Mouse (Mus musculus): ENCODE results near the gene Hist1h4i. TPM values are rescaled to one million over a fixed set of nuclear protein-coding genes. Genes with fewer than 3 reads are reported as not detected.
A peak's percentile ranks its signal among the peaks of the same experiment; 100 is the strongest.
"Not testable (repeated sequence)": the region's sequence is repeated elsewhere in the genome, so short reads cannot be mapped to it uniquely, and the experiment has no call there.

Hist1h4i gene
- total and polyA plus RNA-seq, 2 experiments from 2014 or later, result 4.2 to 26.4 TPM

DNA sequence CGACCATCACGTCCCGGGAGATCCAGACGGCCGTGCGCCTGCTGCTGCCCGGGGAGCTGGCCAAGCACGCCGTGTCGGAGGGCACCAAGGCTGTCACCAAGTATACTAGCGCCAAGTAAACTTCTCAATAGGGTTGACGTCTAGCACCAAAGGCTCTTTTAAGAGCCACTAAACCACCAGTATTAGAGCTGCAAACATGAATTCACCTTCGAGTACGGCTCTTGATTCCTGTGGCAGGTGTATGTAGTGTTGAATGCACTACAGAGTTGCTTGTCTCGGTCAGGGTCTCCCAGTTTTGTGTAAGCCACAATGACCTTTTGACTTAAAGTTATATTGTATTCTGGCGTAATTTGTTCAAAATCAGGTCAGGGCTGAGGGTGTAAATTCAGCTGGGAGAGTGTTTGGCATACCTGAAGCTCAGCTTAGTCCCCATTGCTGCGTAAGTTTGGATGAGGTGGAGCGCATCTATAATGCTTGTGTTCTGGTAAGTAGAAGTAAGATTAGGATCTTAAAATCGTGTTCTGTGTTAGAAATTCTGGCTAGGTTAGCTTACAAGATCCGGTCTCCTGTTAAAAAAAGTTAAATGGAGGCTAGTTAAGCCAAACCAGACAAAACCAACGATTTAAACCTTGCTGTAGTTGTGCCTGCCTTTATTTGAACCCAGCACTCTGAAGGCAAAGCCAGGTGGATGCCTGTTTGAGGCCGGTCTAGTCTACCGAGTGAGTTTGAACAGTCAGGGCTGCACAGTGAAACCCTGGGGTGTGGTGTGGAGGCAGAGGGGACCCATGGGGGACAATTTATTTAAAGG lies 4.8 kb downstream of the Hist1h4i start:
- Histone ChIP-seq H3K27me3 (ENCODE audit: insufficient read depth, low read length) (no peaks in the 10 kb centered on the region), H3K4me1 (ENCODE audit: insufficient read depth) (peaks cover 17% of the 10 kb centered on the region), H3K9ac (peak overlapping the region; percentile 28), H3K36me3 (ENCODE audit: insufficient read depth) (no peaks in the 10 kb centered on the region), H3K4me2 (ENCODE audit: low read depth) (peak overlapping the region; percentile 56), H3K9me3 (ENCODE audit: low read length) (no peaks in the 10 kb centered on the region), H3K4me3 (ENCODE audit: low read depth, low read length) (peak overlapping the region; percentile 40), H3K27ac (ENCODE audit: low read depth, low read length) (no peak overlapping the region)
- TF ChIP-seq CTCF (IDR thresholded peaks at IDR 0.05; ENCODE audit: low read depth), result no peak
- 2% methylated on average over 19 of the region's 23 CpGs for WGBS
- DNase-seq, result peak; percentile 32
- ATAC-seq, result no peak; the same call in 1 of the 2 replicates

DNA sequence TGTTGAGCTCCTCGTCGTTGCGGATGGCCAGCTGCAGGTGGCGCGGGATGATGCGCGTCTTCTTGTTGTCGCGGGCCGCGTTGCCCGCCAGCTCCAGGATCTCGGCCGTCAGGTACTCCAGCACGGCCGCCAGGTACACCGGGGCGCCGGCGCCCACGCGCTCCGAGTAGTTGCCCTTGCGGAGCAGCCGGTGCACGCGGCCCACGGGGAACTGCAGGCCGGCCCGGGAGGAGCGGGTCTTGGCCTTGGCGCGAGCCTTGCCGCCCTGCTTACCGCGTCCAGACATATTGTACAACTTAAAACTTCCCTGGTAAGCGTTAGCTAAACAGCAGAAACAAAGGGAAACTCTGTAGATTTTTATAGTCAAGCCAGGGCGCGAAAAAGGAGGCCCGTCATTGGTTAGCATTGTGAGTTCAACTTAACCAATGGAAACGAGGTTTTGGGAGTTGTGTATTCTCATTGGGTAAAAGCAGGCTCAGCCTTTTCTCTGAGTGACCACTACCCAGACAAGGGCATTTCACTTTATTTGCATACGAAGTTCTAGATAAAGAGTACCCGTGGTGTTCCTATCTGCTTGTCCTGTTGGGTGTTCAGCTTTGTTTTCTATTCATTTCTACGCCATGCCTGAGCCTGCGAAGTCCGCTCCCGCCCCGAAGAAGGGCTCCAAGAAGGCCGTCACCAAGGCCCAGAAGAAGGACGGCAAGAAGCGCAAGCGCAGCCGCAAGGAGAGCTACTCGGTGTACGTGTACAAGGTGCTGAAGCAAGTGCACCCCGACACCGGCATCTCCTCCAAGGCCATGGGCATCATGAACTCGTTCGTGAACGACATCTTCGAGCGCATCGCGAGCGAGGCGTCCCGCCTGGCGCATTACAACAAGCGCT lies 5.7 kb downstream of the Hist1h4i start, which contains the start of the genes Hist1h2ah and Hist1h2bk:
Hist1h2ah (minus strand) TSS at position 302 of the 882 bp plus-strand sequence.
Hist1h2bk (plus strand) TSS at position 604 of the 882 bp plus-strand sequence.
- H3K27me3 ChIP-seq (ENCODE audit: insufficient read depth, low read length); H3K9me3 ChIP-seq (ENCODE audit: low read length); H3K27ac ChIP-seq (ENCODE audit: low read depth, low read length); H3K36me3 ChIP-seq (ENCODE audit: insufficient read depth): not testable (repeated sequence)
- Histone ChIP-seq H3K4me2 (ENCODE audit: low read depth) (peak within 1 kb of the TSS; percentile 56), H3K4me1 (ENCODE audit: insufficient read depth) (peaks cover 14% of the 10 kb centered on the region), H3K4me3 (ENCODE audit: low read depth, low read length) (peak within 1 kb of the TSS; percentile 40), H3K9ac (peak within 1 kb of the TSS; percentile 28)
- WGBS, result under 1% methylated on average over 23 of the region's 69 CpGs
- DNase-seq (peak; percentile 95), ATAC-seq (peak; percentile 99)

DNA sequence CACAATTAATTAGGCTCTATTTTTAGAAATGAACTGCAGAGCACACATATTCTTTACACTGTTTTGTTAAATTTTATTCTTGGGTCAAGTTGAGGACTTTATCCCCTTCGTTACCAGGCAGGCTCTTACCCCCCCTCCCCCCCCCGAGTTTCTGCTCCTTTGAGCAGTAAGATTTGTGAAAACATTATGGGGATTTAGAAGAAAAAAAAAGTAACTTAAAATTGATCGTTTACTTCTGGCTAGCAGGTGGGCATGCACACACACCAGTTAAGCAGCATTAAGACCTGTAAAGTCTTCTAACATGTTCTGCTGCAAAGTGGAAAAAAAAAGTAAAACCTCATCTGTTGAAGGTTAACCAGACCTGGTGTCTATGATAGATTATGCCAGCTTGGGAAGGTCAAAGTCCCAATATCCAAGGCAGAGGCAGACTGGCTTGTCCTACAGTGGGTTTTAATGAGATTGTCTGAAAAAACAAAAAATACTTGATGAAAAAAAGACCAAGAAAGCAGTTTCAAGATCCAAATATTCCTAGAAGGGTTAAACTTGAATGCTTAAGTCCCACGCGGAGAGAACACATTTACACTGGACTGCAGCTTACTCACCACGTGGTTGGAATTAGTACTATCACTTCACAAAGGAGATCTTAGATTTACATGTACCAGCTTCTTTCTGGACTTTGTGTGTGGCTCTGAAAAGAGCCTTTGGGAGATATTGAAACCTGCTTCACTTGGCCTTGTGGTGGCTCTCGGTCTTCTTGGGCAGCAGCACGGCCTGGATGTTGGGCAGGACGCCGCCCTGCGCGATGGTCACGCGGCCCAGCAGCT lies 6.5 kb downstream of the Hist1h4i start:
- Histone ChIP-seq H3K36me3 (ENCODE audit: insufficient read depth) (no peaks in the 10 kb centered on the region), H3K4me3 (ENCODE audit: low read depth, low read length) (peak overlapping the region; percentile 26), H3K9me3 (ENCODE audit: low read length) (no peaks in the 10 kb centered on the region), H3K4me1 (ENCODE audit: insufficient read depth) (peaks cover 6% of the 10 kb centered on the region), H3K9ac (no peak overlapping the region), H3K4me2 (ENCODE audit: low read depth) (peak overlapping the region; percentile 56), H3K27me3 (ENCODE audit: insufficient read depth, low read length) (no peaks in the 10 kb centered on the region), H3K27ac (ENCODE audit: low read depth, low read length) (no peak overlapping the region)
- WGBS, result 0% methylated on average over 12 of the region's 14 CpGs
- no peak for TF ChIP-seq CTCF (IDR thresholded peaks at IDR 0.05; ENCODE audit: low read depth)
- DNase-seq (peak; percentile 22), ATAC-seq (no peak)

DNA sequence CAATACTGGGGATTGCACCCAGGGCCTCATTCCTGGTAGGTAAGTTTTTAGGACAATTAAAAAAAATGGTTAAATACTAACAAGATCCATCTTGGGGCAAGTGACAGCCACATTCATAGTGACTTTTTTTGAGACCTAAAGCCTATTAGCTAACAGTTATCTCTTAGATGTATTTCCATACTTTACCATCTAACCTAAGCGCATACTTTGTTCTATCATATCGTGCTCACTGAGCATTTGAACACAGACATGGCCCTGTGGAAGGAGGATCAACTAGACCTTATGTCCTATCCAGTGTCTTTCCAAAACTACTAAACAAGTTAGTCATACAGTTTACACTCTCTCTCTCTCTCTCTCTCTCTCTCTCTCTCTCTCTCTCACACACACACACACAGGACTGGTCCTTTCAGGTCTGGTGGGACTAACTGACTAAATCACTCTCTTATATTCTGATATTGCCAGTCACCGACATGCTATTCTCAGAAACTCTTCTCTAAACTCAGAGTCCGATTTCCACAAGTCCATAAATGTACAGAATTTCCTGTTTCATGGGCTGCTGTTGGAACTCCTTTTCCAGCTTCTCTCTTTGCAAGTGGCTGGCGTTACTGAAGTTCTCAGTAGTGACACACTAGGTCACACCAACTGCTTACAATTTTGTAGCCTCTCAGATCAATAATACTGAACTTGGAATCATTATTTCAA lies 7.3 kb downstream of the Hist1h4i start:
- Histone ChIP-seq H3K9me3 (ENCODE audit: low read length) (no peaks in the 10 kb centered on the region), H3K4me1 (ENCODE audit: insufficient read depth) (peaks cover 6% of the 10 kb centered on the region), H3K4me2 (ENCODE audit: low read depth) (no peak overlapping the region), H3K4me3 (ENCODE audit: low read depth, low read length) (no peak overlapping the region), H3K9ac (no peak overlapping the region), H3K27ac (ENCODE audit: low read depth, low read length) (no peak overlapping the region), H3K27me3 (ENCODE audit: insufficient read depth, low read length) (no peaks in the 10 kb centered on the region), H3K36me3 (ENCODE audit: insufficient read depth) (no peaks in the 10 kb centered on the region)
- 48% methylated on average over 5 of the region's 5 CpGs for WGBS
- no peak for TF ChIP-seq CTCF (IDR thresholded peaks at IDR 0.05; ENCODE audit: low read depth)
- no peak for ATAC-seq
- DNase-seq, result no peak

DNA sequence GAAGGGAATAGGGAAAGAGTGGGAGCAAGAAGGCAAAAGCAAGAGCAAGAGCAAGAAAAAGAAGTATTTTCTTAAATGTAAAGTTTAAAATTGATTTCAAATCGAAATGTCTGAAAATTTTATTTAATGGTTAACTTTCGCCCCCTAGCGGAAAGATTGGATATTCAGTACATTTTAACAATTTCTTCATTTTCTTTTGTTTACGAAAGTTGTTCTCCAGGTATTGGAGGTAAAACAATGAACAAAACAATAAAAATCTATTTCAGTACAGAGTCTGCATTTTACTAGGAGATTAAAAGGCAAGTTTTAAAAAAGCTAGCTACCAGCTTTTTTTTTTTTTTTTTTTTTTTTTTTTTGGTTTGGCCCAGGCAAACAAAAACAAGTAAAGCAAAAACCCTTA lies 10.7 kb downstream of the Hist1h4i start:
- H3K9me3 ChIP-seq (ENCODE audit: low read length), result no peaks in the 10 kb centered on the region
- H3K27me3 ChIP-seq (ENCODE audit: insufficient read depth, low read length), result no peaks in the 10 kb centered on the region
- no peaks in the 10 kb centered on the region for H3K36me3 ChIP-seq (ENCODE audit: insufficient read depth)
- no peaks in the 10 kb centered on the region for H3K4me1 ChIP-seq (ENCODE audit: insufficient read depth)
- no peak overlapping the region for H3K9ac ChIP-seq
- no peak overlapping the region for H3K4me2 ChIP-seq (ENCODE audit: low read depth)
- no peak overlapping the region for H3K27ac ChIP-seq (ENCODE audit: low read depth, low read length)
- 10% methylated on average over 4 of the region's 4 CpGs for WGBS
- no peak for ATAC-seq
- DNase-seq, result peak; percentile 68
- peak; percentile 48 for TF ChIP-seq CTCF (IDR thresholded peaks at IDR 0.05; ENCODE audit: low read depth)
- H3K4me3 ChIP-seq (ENCODE audit: low read depth, low read length), result no peak overlapping the region

DNA sequence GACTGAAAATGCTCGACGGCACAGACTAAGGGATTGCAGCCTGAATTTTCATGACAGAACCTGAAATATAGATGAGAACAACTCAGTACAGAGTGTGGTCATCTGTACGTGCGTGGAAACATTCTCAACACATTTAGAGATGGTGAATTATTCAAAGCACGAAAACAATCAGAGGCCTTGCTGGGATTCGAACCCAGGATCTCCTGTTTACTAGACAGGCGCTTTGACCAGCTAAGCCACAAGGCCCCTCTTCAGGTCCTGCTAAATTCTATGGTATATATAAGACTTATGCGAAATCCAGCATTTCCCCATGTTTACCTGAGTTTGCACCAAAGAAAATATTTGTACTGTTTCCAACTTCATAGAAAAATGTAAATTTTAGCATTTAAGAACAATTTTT lies 11.2 kb downstream of the Hist1h4i start:
- Histone ChIP-seq H3K9me3 (ENCODE audit: low read length) (no peaks in the 10 kb centered on the region), H3K4me3 (ENCODE audit: low read depth, low read length) (no peak overlapping the region), H3K4me1 (ENCODE audit: insufficient read depth) (no peaks in the 10 kb centered on the region), H3K27me3 (ENCODE audit: insufficient read depth, low read length) (no peaks in the 10 kb centered on the region), H3K9ac (no peak overlapping the region), H3K27ac (ENCODE audit: low read depth, low read length) (no peak overlapping the region), H3K36me3 (ENCODE audit: insufficient read depth) (no peaks in the 10 kb centered on the region), H3K4me2 (ENCODE audit: low read depth) (no peak overlapping the region)
- DNase-seq (no peak), ATAC-seq (no peak)
- TF ChIP-seq CTCF (IDR thresholded peaks at IDR 0.05; ENCODE audit: low read depth), result no peak
- WGBS, result 30% methylated on average over 8 of the region's 8 CpGs

All from forebrain, postnatal 0 days (tissue).